Mouse (Mus musculus) brain, embryonic 14.5 days (tissue): Measurements from ENCODE around the gene Alk.

Source experiments
- CTCF ChIP-seq: fragments of 200-500 bp; IDR thresholded peaks from 2 replicates; pipeline ENCODE4 v1.5.1; 2012; ENCODE audit warnings: inconsistent platforms, mild to moderate bottlenecking, moderate library complexity, borderline replicate concordance; ENCODE audit not compliant: insufficient read depth, insufficient read length; ENCODE audit errors: extremely low read depth
- POLR2A ChIP-seq: fragments of 200-500 bp; IDR thresholded peaks from 2 replicates; pipeline ENCODE4 v1.6.1; 2012; ENCODE audit warnings: mild to moderate bottlenecking, inconsistent platforms, borderline replicate concordance; ENCODE audit not compliant: poor library complexity, insufficient read depth, insufficient read length, severe bottlenecking; ENCODE audit errors: extremely low read depth

DNA sequence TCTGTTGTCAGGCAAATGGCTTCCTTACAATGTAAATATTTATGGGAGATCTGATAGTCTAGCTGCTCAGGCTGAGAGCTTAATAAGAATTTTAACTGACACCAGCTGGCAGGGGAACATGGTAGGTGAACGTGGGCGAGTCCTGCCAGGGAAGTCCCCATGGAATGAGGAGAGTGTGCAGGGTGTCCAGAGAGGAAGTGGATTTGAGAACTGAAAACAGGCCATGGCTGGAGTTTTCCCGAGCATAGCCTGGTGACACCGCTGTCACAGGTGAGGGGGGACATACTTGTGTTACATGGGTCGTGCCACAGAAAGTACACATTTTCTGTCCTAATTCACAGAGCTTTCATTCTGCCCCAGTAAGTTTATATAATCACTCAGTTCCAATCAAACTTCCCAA lies 739.0 kb downstream of the Alk start:
- TF ChIP-seq CTCF (no peak), POLR2A (no peak)
